Mouse (Mus musculus): Measurements from ENCODE around the gene Glb1.
"Not testable (repeated sequence)": the region's sequence is repeated elsewhere in the genome, so short reads cannot be mapped to it uniquely, and the experiment has no call there.

Glb1 gene

GRCm38 (mm10) chr9:114400949-114401684, at the start of gene Glb1, which contains the start of gene Tmppe:
Gene Glb1 (plus strand): TSS chr9:114401076.
Gene Tmppe (plus strand): TSS chr9:114401105.
- DNase-seq (ENCODE audit: low spot score): peak; percentile 93

GRCm38 (mm10) chr9:114367783-114368470, 32.9 kb upstream of the Glb1 start:
- DNase-seq (ENCODE audit: low spot score): peak; percentile 73

DNA sequence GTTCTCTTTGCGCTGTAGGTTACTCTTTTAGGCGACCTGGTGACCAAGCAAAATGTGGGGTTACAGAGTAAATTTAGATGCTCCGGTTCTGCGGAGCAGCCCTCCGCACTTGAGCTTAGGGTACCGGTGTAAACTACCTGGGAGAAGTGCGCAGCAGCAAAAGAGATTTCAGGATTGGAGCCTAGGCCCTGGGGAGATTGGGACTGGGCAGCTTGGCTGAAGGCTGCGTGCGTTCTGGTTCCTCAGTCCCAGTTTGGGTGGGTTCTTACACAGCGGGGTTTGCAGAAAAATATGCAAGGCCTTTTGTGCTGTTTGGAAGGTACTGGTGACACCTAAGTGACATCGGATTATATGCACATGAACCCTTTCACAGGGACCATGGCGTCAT, 32.4 kb upstream of the Glb1 start:
- DNase-seq (ENCODE audit: low spot score): peak; percentile 12

DNA sequence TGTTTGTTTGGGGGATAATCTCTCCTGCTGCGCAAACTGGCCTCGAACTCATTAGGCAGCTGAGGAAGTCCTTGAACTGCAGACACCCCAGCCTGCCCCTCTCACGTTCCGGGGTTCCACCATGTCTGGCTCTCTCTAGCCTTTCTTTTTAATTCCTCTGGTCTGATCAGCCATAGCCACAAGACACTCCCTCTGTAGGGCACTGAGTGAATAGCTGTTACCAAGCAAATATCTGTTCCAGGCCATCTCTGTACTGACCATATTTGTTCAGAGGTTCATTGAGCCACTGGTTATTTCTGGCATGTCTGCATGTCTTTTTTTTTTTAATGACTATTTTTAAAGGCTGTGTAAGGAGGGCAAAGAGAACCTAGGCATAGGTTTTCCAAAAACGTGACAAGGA, 31.5 kb upstream of the Glb1 start:
- DNase-seq (ENCODE audit: low spot score): peak; percentile 52

DNA sequence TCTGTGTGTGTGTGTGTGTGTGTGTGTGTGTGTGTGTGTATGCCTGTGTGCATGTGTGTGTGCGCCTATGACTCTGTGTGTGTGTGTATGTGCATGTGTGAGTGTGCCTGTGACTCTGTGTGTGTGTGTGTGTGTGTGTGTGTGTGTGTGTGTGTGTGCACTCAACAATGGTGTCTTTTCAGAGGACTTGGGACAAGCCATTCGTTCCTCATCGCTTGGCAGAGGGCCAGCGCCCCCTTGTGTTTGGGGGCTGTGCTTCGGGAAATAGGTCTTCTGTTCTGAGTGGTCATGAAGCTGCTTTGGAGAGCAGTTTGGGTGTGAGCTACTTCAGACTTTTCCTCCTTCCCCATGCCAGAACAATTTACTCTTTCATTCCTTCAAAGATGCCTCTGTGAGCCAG, 29.2 kb upstream of the Glb1 start:
- peak; percentile 28 for DNase-seq (ENCODE audit: low spot score)

- no peak for DNase-seq (ENCODE audit: low spot score)
Measured at GRCm38 (mm10) chr9:114375276-114375962, 25.5 kb upstream of the Glb1 start.

DNA sequence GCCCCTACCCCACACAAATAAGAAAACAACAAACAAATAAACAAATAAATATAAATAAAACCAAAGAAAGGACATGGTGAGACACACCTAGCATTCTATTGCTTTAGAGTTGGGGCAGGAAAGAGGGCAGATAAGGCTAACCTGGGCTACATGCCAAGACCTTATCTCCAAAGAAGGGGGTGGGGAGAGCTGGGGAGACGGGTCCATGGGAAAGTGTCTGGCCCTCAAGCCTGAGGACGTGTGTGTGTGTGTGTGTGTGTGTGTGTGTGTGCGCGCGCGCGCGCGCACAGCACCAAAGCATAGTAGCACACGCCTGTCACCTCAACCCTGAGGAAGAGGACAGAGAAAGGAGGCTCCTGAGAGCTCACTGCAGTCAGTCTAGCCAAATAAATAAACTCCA, 23.7 kb upstream of the Glb1 start:
- DNase-seq (ENCODE audit: low spot score): no peak

GRCm38 (mm10) chr9:114379871-114380270, 21.0 kb upstream of the Glb1 start:
- DNase-seq (ENCODE audit: low spot score): no peak

DNA sequence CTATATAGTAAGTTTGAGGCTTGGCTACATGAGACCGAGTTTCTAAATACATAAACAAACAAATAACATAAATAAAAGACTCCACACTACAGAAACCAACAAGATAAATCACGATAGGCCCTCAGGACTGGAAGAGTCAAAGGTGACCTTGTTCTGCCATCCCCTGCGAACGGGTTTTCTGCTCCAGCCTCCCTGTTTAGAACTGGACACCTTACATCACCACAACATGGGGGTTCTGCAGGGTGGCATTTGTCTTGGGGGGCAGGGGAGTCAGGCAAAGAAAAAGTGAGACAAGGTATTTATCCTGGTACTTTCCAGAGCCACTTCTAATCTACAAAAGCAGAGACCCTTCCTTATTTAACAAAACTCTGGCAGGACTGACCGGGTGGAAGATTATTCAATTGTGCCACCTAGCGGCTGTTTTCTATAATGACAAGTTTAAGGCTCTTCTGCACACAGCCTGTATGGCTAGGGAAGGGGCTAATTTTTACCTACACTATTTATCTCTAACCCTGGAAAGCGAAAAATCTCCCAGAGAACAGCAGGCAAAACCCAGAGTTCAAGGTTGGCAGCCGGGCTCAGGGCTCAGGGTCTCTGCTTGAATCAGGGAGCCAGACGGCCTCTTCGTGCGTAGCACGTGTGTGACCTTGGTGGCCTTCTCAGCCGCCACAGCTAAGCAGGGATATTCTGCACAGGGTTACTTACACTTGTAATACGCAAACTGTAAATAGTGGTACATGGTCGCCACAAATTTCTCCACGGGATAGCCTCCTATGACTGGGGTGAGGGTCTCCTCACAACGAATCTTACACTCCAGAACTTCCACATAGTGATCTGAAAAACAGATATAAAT, 19.8 kb upstream of the Glb1 start:
- peak; percentile 70 for DNase-seq (ENCODE audit: low spot score)

- no peak for DNase-seq (ENCODE audit: low spot score)
Measured at GRCm38 (mm10) chr9:114382936-114383710, 17.8 kb upstream of the Glb1 start.

GRCm38 (mm10) chr9:114384691-114385090, 16.2 kb upstream of the Glb1 start:
- DNase-seq (ENCODE audit: low spot score): no peak

- no peak for DNase-seq (ENCODE audit: low spot score)
Measured at GRCm38 (mm10) chr9:114385160-114385559, 15.7 kb upstream of the Glb1 start.

GRCm38 (mm10) chr9:114387086-114387485, 13.8 kb upstream of the Glb1 start:
- no peak for DNase-seq (ENCODE audit: low spot score)

GRCm38 (mm10) chr9:114388288-114388687, 12.6 kb upstream of the Glb1 start:
- DNase-seq (ENCODE audit: low spot score): no peak

GRCm38 (mm10) chr9:114388701-114389370, 12.0 kb upstream of the Glb1 start:
- no peak for DNase-seq (ENCODE audit: low spot score)

GRCm38 (mm10) chr9:114389371-114389904, 11.4 kb upstream of the Glb1 start:
- DNase-seq (ENCODE audit: low spot score): peak; percentile 48

- peak; percentile 75 for DNase-seq (ENCODE audit: low spot score)
Measured at GRCm38 (mm10) chr9:114389905-114390748, 10.7 kb upstream of the Glb1 start, which contains the start of gene Crtap. Gene Crtap (minus strand): TSS chr9:114390675.

DNA sequence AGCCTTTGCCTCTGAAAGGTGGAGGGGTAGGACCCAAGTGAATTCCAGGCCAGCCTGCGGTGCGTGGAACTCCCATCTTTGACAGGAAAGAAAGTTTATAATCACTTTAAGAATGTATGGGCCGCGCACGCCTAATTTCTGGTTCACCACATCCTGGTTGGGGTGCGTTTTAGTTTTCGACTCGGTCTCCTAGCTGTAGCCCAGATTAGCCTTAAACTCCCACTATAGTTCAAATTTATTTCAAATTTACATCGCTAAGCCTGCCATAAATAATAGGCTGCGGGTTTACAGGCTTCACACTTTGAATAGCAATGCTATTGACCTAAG, 10.2 kb upstream of the Glb1 start:
- DNase-seq (ENCODE audit: low spot score): no peak

DNA sequence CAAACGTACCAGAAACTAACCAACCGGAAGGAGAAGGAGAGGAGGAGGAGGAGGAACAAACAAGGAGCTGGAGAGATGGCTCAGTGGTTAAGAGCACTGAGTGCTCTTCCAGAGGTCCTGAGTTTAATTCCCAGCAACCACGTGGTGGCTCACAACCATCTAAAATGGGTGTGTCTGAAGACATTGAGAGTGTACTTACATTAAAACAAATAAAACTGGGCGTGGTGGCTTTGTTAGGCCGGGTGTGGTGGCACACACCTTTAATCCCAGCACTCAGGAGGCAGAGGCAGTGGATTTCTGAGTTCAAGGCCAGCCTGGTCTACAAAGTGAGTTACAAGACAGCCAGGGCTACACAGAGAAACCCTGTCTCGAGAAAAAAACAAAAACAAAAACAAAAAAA, 6.7 kb upstream of the Glb1 start:
- not testable (repeated sequence) for DNase-seq (ENCODE audit: low spot score)

All from embryo, embryonic 10 days (tissue).